Mouse (Mus musculus): ENCODE measurements around the gene Idh1. TPM values are rescaled to one million over a fixed set of nuclear protein-coding genes. Genes with fewer than 3 reads are reported as not detected.

The Idh1 gene
- polyA plus RNA-seq, 1 experiment = 334 TPM

DNA sequence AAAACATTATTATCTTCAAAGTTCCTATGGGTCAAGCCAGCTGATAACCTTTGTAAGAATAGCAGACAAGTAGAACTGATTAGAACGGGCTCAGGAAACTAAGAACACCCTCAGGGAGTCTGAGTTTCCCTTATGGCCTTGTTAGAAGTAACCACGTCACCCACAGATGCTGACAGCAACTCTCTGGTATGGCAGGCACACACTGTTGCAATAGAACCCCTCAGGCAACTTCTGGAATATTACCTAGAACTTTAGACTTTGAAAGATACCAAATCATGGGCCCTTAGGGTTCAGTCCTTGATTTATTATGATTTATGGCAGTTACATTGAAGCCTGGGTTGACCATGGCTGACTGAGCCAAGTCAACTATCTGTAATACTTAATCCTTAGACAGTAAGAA, 39.7 kb downstream of the Idh1 start:
- H3K36me3 ChIP-seq (ENCODE audit: control insufficient read depth, insufficient read depth, low read length) = no peaks in the 10 kb centered on the region
- WGBS = 36% methylated on average over 2 of the region's 2 CpGs
- H3K27ac ChIP-seq (ENCODE audit: insufficient read depth, low read depth, low read length) = peak overlapping the region; percentile 95
- H3K27me3 ChIP-seq (replicated peaks; ENCODE audit: control insufficient read depth, insufficient read depth, low read length) = no peaks in the 10 kb centered on the region
- peak; percentile 31 for DNase-seq
- no peak for TF ChIP-seq CTCF (conservative IDR thresholded peaks at IDR 0.05; ENCODE audit: insufficient read depth, insufficient read length, low read depth, low read length)
- no peak for TF ChIP-seq POLR2A (IDR thresholded peaks at IDR 0.05; ENCODE audit: low read depth, low read length)
- no peak overlapping the region for H3K4me3 ChIP-seq (ENCODE audit: insufficient read depth, low read depth, low read length)
- peaks cover 5% of the 10 kb centered on the region for H3K4me1 ChIP-seq (ENCODE audit: control insufficient read depth, insufficient read depth, low read length)

DNA sequence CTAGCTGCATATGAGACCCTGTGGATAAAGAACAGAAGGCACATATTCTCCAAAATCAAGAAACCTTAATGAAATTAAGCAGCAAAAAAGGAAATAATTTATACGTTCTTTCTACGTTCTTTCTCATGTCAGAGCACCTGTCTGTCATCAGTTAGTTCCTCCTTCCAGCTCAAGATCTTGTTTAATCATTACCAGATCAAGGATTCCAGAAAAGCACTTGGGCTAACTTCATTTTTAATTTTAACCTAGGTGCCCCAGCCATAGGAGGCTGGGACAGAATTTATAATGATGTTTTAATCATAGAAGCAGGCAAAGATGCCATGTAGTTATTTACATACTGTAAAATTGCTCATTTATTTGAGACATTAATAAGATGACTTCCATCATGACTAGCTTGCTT, 41.5 kb downstream of the Idh1 start:
- Histone ChIP-seq H3K27me3 (replicated peaks; ENCODE audit: control insufficient read depth, insufficient read depth, low read length) (no peaks in the 10 kb centered on the region), H3K4me1 (ENCODE audit: control insufficient read depth, insufficient read depth, low read length) (peaks cover 5% of the 10 kb centered on the region), H3K27ac (ENCODE audit: insufficient read depth, low read depth, low read length) (no peak overlapping the region), H3K4me3 (ENCODE audit: insufficient read depth, low read depth, low read length) (no peak overlapping the region), H3K36me3 (ENCODE audit: control insufficient read depth, insufficient read depth, low read length) (no peaks in the 10 kb centered on the region)
- peak; percentile 68 for DNase-seq
- WGBS = 34% methylated on average over 2 of the region's 2 CpGs
- TF ChIP-seq CTCF (conservative IDR thresholded peaks at IDR 0.05; ENCODE audit: insufficient read depth, insufficient read length, low read depth, low read length) (no peak), POLR2A (IDR thresholded peaks at IDR 0.05; ENCODE audit: low read depth, low read length) (no peak)

DNA sequence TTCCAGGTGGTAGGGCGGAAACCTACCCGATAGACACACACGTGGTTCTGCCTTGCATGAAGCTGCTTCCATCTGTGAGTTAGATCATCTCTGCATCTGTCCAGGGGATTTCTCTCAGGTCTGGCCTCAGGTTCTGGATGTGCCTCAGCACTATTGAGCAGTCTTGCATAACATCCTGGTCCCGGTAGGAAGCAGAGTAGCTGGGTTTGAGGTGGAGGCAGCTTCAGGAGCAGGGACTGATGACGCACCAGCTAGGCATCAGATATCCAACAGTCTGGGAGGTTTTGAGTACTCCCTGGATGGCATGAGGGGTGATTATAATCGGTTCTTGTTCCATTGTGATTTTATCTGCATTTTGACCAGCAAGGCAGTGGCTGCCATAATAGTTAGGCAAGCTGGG, 48.7 kb downstream of the Idh1 start:
- H3K4me3 ChIP-seq (ENCODE audit: insufficient read depth, low read depth, low read length) = no peak overlapping the region
- DNase-seq = no peak

DNA sequence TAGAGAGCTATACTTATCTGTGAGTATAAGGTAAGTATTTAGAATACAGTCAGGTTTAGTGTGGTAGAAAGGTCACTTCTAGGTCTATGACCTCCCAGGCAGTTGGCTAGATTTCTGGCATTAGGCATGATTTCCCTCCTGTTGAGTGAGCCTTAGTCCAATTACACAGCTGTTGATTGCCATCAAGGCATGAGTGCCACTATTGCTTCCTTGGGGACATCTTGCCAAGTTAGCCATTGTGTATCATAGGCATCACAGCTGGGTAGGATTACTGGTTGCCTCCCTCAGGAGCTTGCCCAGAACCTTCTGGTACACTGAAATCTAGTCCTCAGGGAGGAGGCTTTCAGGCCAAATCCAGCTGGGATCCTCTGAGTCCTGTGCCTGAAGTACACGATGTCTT, 53.5 kb downstream of the Idh1 start:
- no peak for TF ChIP-seq CTCF (conservative IDR thresholded peaks at IDR 0.05; ENCODE audit: insufficient read depth, insufficient read length, low read depth, low read length)
- TF ChIP-seq POLR2A (IDR thresholded peaks at IDR 0.05; ENCODE audit: low read depth, low read length) = no peak
- 84% methylated on average over 1 of the region's 1 CpGs for WGBS
- DNase-seq = no peak

More for the DNA sequence above, 48.7 kb downstream of the Idh1 start:
- 69% methylated on average over 6 of the region's 6 CpGs for WGBS
- Histone ChIP-seq H3K27ac (ENCODE audit: insufficient read depth, low read depth, low read length) (no peak overlapping the region), H3K36me3 (ENCODE audit: control insufficient read depth, insufficient read depth, low read length) (no peaks in the 10 kb centered on the region), H3K4me1 (ENCODE audit: control insufficient read depth, insufficient read depth, low read length) (peaks cover 2% of the 10 kb centered on the region; the same call in 1 of the 2 replicates), H3K27me3 (replicated peaks; ENCODE audit: control insufficient read depth, insufficient read depth, low read length) (no peaks in the 10 kb centered on the region)
- TF ChIP-seq POLR2A (IDR thresholded peaks at IDR 0.05; ENCODE audit: low read depth, low read length) (no peak), CTCF (conservative IDR thresholded peaks at IDR 0.05; ENCODE audit: insufficient read depth, insufficient read length, low read depth, low read length) (no peak)

DNA sequence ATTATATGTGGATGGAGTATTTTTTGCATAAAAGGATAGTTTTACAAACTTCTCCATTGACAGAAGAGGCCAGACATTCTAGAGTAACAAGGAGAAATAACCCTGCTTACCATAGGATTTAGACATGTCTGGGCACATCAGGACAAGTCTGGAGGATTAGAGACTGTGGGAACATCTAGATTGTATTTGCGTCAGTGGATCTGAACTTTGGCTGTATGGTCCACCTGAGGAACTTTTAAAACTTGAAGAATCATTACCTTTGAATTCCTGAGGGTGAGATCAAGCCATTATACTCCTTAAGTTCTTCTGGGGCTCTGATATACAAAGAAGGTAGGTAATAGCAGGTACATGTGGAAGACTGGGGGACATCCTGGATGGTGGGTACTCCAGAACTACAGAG, 54.6 kb downstream of the Idh1 start:
- Histone ChIP-seq H3K27ac (ENCODE audit: insufficient read depth, low read depth, low read length) (peak overlapping the region; percentile 67; the same call in 1 of the 2 replicates), H3K4me3 (ENCODE audit: insufficient read depth, low read depth, low read length) (no peak overlapping the region), H3K36me3 (ENCODE audit: control insufficient read depth, insufficient read depth, low read length) (no peaks in the 10 kb centered on the region), H3K4me1 (ENCODE audit: control insufficient read depth, insufficient read depth, low read length) (peaks cover 8% of the 10 kb centered on the region; the same call in 1 of the 2 replicates), H3K27me3 (replicated peaks; ENCODE audit: control insufficient read depth, insufficient read depth, low read length) (no peaks in the 10 kb centered on the region)
- WGBS = 51% methylated on average over 1 of the region's 1 CpGs
- peak; percentile 66 for DNase-seq
- TF ChIP-seq CTCF (conservative IDR thresholded peaks at IDR 0.05; ENCODE audit: insufficient read depth, insufficient read length, low read depth, low read length) = no peak
- TF ChIP-seq POLR2A (IDR thresholded peaks at IDR 0.05; ENCODE audit: low read depth, low read length) = no peak

More for the DNA sequence above, 53.5 kb downstream of the Idh1 start:
- Histone ChIP-seq H3K4me3 (ENCODE audit: insufficient read depth, low read depth, low read length) (no peak overlapping the region), H3K27me3 (replicated peaks; ENCODE audit: control insufficient read depth, insufficient read depth, low read length) (no peaks in the 10 kb centered on the region), H3K27ac (ENCODE audit: insufficient read depth, low read depth, low read length) (no peak overlapping the region), H3K36me3 (ENCODE audit: control insufficient read depth, insufficient read depth, low read length) (no peaks in the 10 kb centered on the region), H3K4me1 (ENCODE audit: control insufficient read depth, insufficient read depth, low read length) (peaks cover 8% of the 10 kb centered on the region; the same call in 1 of the 2 replicates)

DNA sequence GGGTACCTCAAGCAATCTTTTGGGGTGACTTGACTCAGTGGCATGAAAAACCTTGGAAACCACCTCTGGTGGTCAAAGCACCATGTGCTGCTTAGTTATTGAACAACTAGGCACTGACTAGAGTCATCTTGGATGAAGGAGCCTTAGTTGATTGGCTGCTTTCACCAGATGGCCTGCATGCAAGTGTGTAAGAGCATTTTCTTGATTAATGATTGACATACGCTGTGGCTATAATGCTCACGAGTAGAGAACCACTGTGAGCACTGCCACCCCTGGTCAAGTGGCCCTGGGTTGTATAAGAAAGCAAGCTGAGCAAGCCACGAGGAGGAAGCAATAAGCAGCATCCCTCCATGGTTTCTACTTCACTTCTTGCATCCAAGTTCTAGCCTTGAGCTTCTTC, 56.1 kb downstream of the Idh1 start:
- Histone ChIP-seq H3K27me3 (replicated peaks; ENCODE audit: control insufficient read depth, insufficient read depth, low read length) (no peaks in the 10 kb centered on the region), H3K27ac (ENCODE audit: insufficient read depth, low read depth, low read length) (peak overlapping the region; percentile 83; the same call in 1 of the 2 replicates)
- WGBS = 53% methylated on average over 3 of the region's 3 CpGs

DNA sequence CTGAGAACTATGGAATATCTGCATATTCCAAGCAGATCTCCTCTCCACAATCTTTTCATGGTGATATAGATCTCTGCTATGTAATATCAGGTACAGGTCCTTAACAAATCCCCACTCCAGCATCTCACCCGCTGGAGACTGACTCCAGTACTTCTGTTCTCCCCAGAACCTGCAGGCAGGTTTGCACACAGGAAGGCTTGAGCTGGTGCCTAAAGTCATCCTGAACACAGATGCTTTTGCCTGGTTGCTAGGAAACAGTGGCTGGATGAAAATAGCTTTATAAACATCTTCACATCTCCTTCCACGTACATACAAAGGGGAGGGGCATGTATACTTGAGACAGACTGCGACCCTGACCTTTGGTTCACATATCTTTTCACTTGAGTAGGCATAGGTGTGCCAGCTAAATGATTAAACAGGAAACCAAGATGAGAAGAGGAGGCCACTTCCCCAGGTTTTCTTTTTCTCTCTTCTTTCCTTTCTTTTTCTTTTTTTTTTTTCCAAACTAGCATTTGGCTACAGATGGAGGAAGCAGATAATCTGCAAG, 56.6 kb downstream of the Idh1 start:
- TF ChIP-seq CTCF (conservative IDR thresholded peaks at IDR 0.05; ENCODE audit: insufficient read depth, insufficient read length, low read depth, low read length) (no peak), POLR2A (IDR thresholded peaks at IDR 0.05; ENCODE audit: low read depth, low read length) (no peak)
- peaks cover 8% of the 10 kb centered on the region; the same call in 1 of the 2 replicates for H3K4me1 ChIP-seq (ENCODE audit: control insufficient read depth, insufficient read depth, low read length)
- H3K4me3 ChIP-seq (ENCODE audit: insufficient read depth, low read depth, low read length) = no peak overlapping the region
- peak; percentile 71 for DNase-seq
- 37% methylated on average over 3 of the region's 3 CpGs for WGBS
- no peaks in the 10 kb centered on the region for H3K36me3 ChIP-seq (ENCODE audit: control insufficient read depth, insufficient read depth, low read length)
- no peaks in the 10 kb centered on the region for H3K27me3 ChIP-seq (replicated peaks; ENCODE audit: control insufficient read depth, insufficient read depth, low read length)
- peak overlapping the region; percentile 40; the same call in 1 of the 2 replicates for H3K27ac ChIP-seq (ENCODE audit: insufficient read depth, low read depth, low read length)

More for the DNA sequence above, 56.1 kb downstream of the Idh1 start:
- H3K4me3 ChIP-seq (ENCODE audit: insufficient read depth, low read depth, low read length) = no peak overlapping the region
- no peaks in the 10 kb centered on the region for H3K36me3 ChIP-seq (ENCODE audit: control insufficient read depth, insufficient read depth, low read length)
- DNase-seq = peak; percentile 85
- TF ChIP-seq POLR2A (IDR thresholded peaks at IDR 0.05; ENCODE audit: low read depth, low read length) = no peak
- TF ChIP-seq CTCF (conservative IDR thresholded peaks at IDR 0.05; ENCODE audit: insufficient read depth, insufficient read length, low read depth, low read length) = no peak
- peaks cover 8% of the 10 kb centered on the region; the same call in 1 of the 2 replicates for H3K4me1 ChIP-seq (ENCODE audit: control insufficient read depth, insufficient read depth, low read length)

Measured in kidney, adult 2 months (tissue).